Mouse (Mus musculus) bone marrow macrophage, adult 2 months (primary cell): ENCODE measurements around the gene Pgm1.

Experiments
- CTCF ChIP-seq: IDR thresholded peaks from 2 replicates; pipeline ENCODE4 v1.5.1; 2012; ENCODE audit warnings: low read depth, mild to moderate bottlenecking, low read length, moderate library complexity
- POLR2A ChIP-seq: IDR thresholded peaks from 2 replicates; pipeline ENCODE4 v1.6.1; 2012; ENCODE audit warnings: mild to moderate bottlenecking, low read depth, low read length, borderline replicate concordance

- TF ChIP-seq CTCF (no peak), POLR2A (no peak)
Measured at GRCm38 (mm10) chr4:99986609-99987008, 57.4 kb downstream of the Pgm1 start.
